Mouse (Mus musculus): Measurements from ENCODE around the gene Hist3h2a. TPM values are rescaled to one million over a fixed set of nuclear protein-coding genes. Genes with fewer than 3 reads are reported as not detected.

Gene Hist3h2a
- polyA plus RNA-seq, 2 experiments, result 25.4 to 28.2 TPM

GRCm38 (mm10) chr11:58985299-58985917, 30.9 kb downstream of the Hist3h2a start:
- no peaks in the 10 kb centered on the region for H3K27me3 ChIP-seq (ENCODE audit: control insufficient read depth, insufficient read depth, low read length)
- no peak for ATAC-seq (ENCODE audit: low FRiP score, low read depth)
- peaks cover 87% of the 10 kb centered on the region for H3K36me3 ChIP-seq (ENCODE audit: control insufficient read depth, insufficient read depth, low read length)
- DNase-seq (ENCODE audit: low spot score), result no peak
- no peak overlapping the region for H3K27ac ChIP-seq (replicated peaks; ENCODE audit: low read depth, low read length)
- no peak overlapping the region for H3K4me2 ChIP-seq (replicated peaks; ENCODE audit: low read depth, low read length, severe bottlenecking)
- H3K9me3 ChIP-seq (ENCODE audit: control insufficient read depth, low read length), result no peaks in the 10 kb centered on the region
- H3K4me1 ChIP-seq (ENCODE audit: control insufficient read depth, insufficient read depth, low read length), result no peaks in the 10 kb centered on the region
- no peak for TF ChIP-seq POLR2A (IDR thresholded peaks at IDR 0.05; ENCODE audit: borderline replicate concordance, extremely low read depth, insufficient read depth, insufficient read length)
- no peak overlapping the region for H3K9ac ChIP-seq (ENCODE audit: low read depth, low read length, severe bottlenecking)
- H3K4me3 ChIP-seq (replicated peaks; ENCODE audit: low read length), result no peak overlapping the region
- 94% methylated on average over 3 of the region's 3 CpGs for WGBS

DNA sequence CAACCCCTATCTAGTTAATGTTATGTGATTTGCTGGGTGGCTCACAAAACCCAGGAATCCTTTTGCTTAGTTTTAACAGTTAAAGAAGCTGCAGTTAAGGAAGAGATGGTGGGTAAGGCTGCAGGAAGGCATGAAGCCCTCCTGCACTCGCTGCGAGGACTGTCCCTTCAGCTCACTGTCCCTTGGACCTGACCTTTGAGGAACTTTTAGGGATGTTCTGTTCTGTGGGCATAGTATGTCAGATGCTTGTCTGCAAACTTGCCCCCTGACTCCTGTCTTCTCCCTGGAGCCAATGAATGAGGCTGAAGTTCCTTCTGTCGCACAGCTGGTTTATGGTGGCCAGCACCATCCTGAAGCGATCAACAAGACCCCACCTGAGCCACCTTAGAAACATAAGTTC, 34.7 kb downstream of the Hist3h2a start:
- Histone ChIP-seq H3K36me3 (ENCODE audit: control insufficient read depth, insufficient read depth, low read length) (peaks cover 72% of the 10 kb centered on the region), H3K27me3 (ENCODE audit: control insufficient read depth, insufficient read depth, low read length) (0 out of 2 replicates have a peak, but pooled peaks cover under 1% of the 10 kb centered on the region), H3K4me1 (ENCODE audit: control insufficient read depth, insufficient read depth, low read length) (no peaks in the 10 kb centered on the region), H3K9me3 (ENCODE audit: control insufficient read depth, low read length) (no peaks in the 10 kb centered on the region), H3K9ac (ENCODE audit: low read depth, low read length, severe bottlenecking) (no peak overlapping the region), H3K4me3 (replicated peaks; ENCODE audit: low read length) (no peak overlapping the region), H3K4me2 (replicated peaks; ENCODE audit: low read depth, low read length, severe bottlenecking) (no peak overlapping the region), H3K27ac (replicated peaks; ENCODE audit: low read depth, low read length) (no peak overlapping the region)
- DNase-seq (ENCODE audit: low spot score), result no peak
- no peak for TF ChIP-seq POLR2A (IDR thresholded peaks at IDR 0.05; ENCODE audit: borderline replicate concordance, extremely low read depth, insufficient read depth, insufficient read length)
- ATAC-seq (ENCODE audit: low FRiP score, low read depth), result no peak
- WGBS, result 96% methylated on average over 4 of the region's 4 CpGs

- 86% methylated on average over 17 of the region's 17 CpGs for WGBS
Measured at GRCm38 (mm10) chr11:58990141-58990540, 35.7 kb downstream of the Hist3h2a start.

DNA sequence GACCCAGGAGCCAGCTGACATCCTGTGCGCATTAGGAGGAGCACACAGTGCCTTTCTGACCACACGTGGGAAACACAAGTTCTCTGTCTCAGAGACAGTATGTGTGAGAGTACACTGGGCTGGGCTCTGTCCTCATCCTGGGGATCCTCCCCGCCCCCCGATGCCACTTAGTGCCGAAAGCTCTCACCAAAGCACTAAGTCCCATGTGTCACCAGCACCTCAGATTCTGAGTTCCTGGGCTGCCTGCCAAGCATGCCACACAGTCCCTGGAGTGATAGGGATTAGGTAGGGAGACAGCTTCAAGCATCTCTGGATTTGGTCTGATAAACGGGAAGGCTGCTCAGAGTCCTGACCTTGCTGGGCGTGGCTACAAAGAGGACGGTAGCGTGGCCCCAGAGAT, 36.3 kb downstream of the Hist3h2a start:
- DNase-seq (ENCODE audit: low spot score) (no peak), ATAC-seq (ENCODE audit: low FRiP score, low read depth) (no peak)
- Histone ChIP-seq H3K9me3 (ENCODE audit: control insufficient read depth, low read length) (no peaks in the 10 kb centered on the region), H3K4me3 (replicated peaks; ENCODE audit: low read length) (no peak overlapping the region), H3K27ac (replicated peaks; ENCODE audit: low read depth, low read length) (no peak overlapping the region), H3K4me1 (ENCODE audit: control insufficient read depth, insufficient read depth, low read length) (no peaks in the 10 kb centered on the region), H3K36me3 (ENCODE audit: control insufficient read depth, insufficient read depth, low read length) (peaks cover 56% of the 10 kb centered on the region), H3K9ac (ENCODE audit: low read depth, low read length, severe bottlenecking) (no peak overlapping the region), H3K4me2 (replicated peaks; ENCODE audit: low read depth, low read length, severe bottlenecking) (no peak overlapping the region), H3K27me3 (ENCODE audit: control insufficient read depth, insufficient read depth, low read length) (0 out of 2 replicates have a peak, but pooled peaks cover 9% of the 10 kb centered on the region)
- TF ChIP-seq POLR2A (IDR thresholded peaks at IDR 0.05; ENCODE audit: borderline replicate concordance, extremely low read depth, insufficient read depth, insufficient read length), result no peak
- 86% methylated on average over 9 of the region's 9 CpGs for WGBS

More at GRCm38 (mm10) chr11:58990141-58990540, 35.7 kb downstream of the Hist3h2a start:
- DNase-seq (ENCODE audit: low spot score), result no peak
- ATAC-seq (ENCODE audit: low FRiP score, low read depth), result no peak
- Histone ChIP-seq H3K4me1 (ENCODE audit: control insufficient read depth, insufficient read depth, low read length) (no peaks in the 10 kb centered on the region), H3K9me3 (ENCODE audit: control insufficient read depth, low read length) (no peaks in the 10 kb centered on the region), H3K36me3 (ENCODE audit: control insufficient read depth, insufficient read depth, low read length) (peaks cover 62% of the 10 kb centered on the region), H3K27me3 (ENCODE audit: control insufficient read depth, insufficient read depth, low read length) (0 out of 2 replicates have a peak, but pooled peaks cover 9% of the 10 kb centered on the region), H3K4me2 (replicated peaks; ENCODE audit: low read depth, low read length, severe bottlenecking) (no peak overlapping the region), H3K9ac (ENCODE audit: low read depth, low read length, severe bottlenecking) (no peak overlapping the region), H3K27ac (replicated peaks; ENCODE audit: low read depth, low read length) (no peak overlapping the region), H3K4me3 (replicated peaks; ENCODE audit: low read length) (no peak overlapping the region)
- no peak for TF ChIP-seq POLR2A (IDR thresholded peaks at IDR 0.05; ENCODE audit: borderline replicate concordance, extremely low read depth, insufficient read depth, insufficient read length)

GRCm38 (mm10) chr11:58991911-58992310, 37.4 kb downstream of the Hist3h2a start:
- Histone ChIP-seq H3K4me3 (replicated peaks; ENCODE audit: low read length) (no peak overlapping the region), H3K27me3 (ENCODE audit: control insufficient read depth, insufficient read depth, low read length) (0 out of 2 replicates have a peak, but pooled peaks cover 9% of the 10 kb centered on the region), H3K9me3 (ENCODE audit: control insufficient read depth, low read length) (no peaks in the 10 kb centered on the region), H3K4me1 (ENCODE audit: control insufficient read depth, insufficient read depth, low read length) (no peaks in the 10 kb centered on the region), H3K4me2 (replicated peaks; ENCODE audit: low read depth, low read length, severe bottlenecking) (no peak overlapping the region), H3K27ac (replicated peaks; ENCODE audit: low read depth, low read length) (no peak overlapping the region), H3K36me3 (ENCODE audit: control insufficient read depth, insufficient read depth, low read length) (peaks cover 45% of the 10 kb centered on the region), H3K9ac (ENCODE audit: low read depth, low read length, severe bottlenecking) (no peak overlapping the region)
- TF ChIP-seq POLR2A (IDR thresholded peaks at IDR 0.05; ENCODE audit: borderline replicate concordance, extremely low read depth, insufficient read depth, insufficient read length), result no peak
- DNase-seq (ENCODE audit: low spot score), result no peak
- no peak for ATAC-seq (ENCODE audit: low FRiP score, low read depth)
- WGBS, result 78% methylated on average over 3 of the region's 3 CpGs
